Comparison of ENCODE assay signal across 18 mouse cellular contexts in the genomic region with DNA sequence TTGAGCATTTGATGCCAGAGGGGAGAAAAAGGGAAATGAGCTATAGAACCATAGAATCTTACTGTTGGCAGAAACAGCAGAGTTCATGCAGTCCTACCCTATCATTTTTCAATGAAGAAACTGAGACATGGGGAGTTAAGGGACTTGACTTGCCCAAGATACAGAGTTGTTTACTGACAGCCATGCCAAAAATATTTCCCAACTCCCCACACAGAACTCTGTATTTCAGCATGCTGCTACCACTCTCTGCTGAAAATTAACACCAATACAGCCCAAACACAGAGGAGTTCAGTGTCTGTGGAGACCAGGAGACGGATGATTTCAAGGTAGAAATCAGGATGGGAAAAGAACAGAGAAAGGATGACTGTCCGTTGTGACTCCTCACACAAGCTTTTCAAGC.
DNase-seq lines count a peak whose midpoint lies in the region; ATAC-seq and TF ChIP-seq lines count a peak whose summit lies in the region.
"Had no signal": no experiment of that assay in that cellular context is flagged by ENCODE, and none has a peak within 500 bp of the region (broad histone marks: within the 10 kb centered on the region; RNA-seq: fewer than 3 reads in every experiment).

No protein-coding gene starts in this region.

- no peak overlapping the region for H3K9ac ChIP-seq in kidney, embryonic 14.5 days (ENCODE audit: low read depth, low read length)
- H3K9ac ChIP-seq: hindbrain, embryonic 14.5 days; liver, embryonic 13.5 days; lung, embryonic 15.5 days; stomach, embryonic 15.5 days had no signal

- peak overlapping the region; percentile 98 for H3K27ac ChIP-seq in gastrocnemius, adult 2 months
- H3K27ac ChIP-seq in kidney, embryonic 14.5 days (ENCODE audit: low read depth, low read length): peak overlapping the region; percentile 48; the same call in 1 of the 2 replicates
- H3K27ac ChIP-seq in forebrain, embryonic 10.5 days: no peak overlapping the region
- H3K27ac ChIP-seq: hindbrain, embryonic 14.5 days; liver, embryonic 13.5 days; lung, embryonic 15.5 days; stomach, embryonic 15.5 days had no signal

- 62% methylated on average over 2 of the region's 2 CpGs for WGBS in kidney, embryonic 14.5 days
- WGBS in forebrain, embryonic 10.5 days: 89% methylated on average over 2 of the region's 2 CpGs

- peaks cover 33% of the 10 kb centered on the region for H3K4me1 ChIP-seq in kidney, embryonic 14.5 days (ENCODE audit: control insufficient read depth, insufficient read depth, low read length)
- peaks cover 21% of the 10 kb centered on the region for H3K4me1 ChIP-seq in forebrain, embryonic 10.5 days
- H3K4me1 ChIP-seq: liver, embryonic 13.5 days had no signal

- intact Hi-C loops in gastrocnemius, adult 2 months (cut with DNase I): loop anchor here (5.0 to 10.0 kb wide), 3 partner anchors 137 to 455 kb away; no protein-coding TSS in a partner anchor
- intact Hi-C loops in gastrocnemius, postnatal 36 days (cut with DNase I): loop anchor here (5.0 kb wide), 1 partner anchor 53 kb away; no protein-coding TSS in a partner anchor

- TF ChIP-seq CTCF in gastrocnemius, adult 2 months (IDR thresholded peaks at IDR 0.05): no peak

- no peaks in the 10 kb centered on the region for H3K36me3 ChIP-seq in kidney, embryonic 14.5 days (ENCODE audit: control insufficient read depth, insufficient read depth, low read length)
- H3K36me3 ChIP-seq in forebrain, embryonic 10.5 days (replicated peaks): no peaks in the 10 kb centered on the region
- H3K36me3 ChIP-seq: liver, embryonic 13.5 days; lung, embryonic 15.5 days; stomach, embryonic 15.5 days had no signal

- no peak for DNase-seq in gastrocnemius, adult 2 months
- DNase-seq in gastrocnemius, postnatal 36 days: no peak
- DNase-seq in kidney, postnatal 14 days: no peak
- peak; percentile 9 for DNase-seq in lung, postnatal 10 days
- DNase-seq in lung, postnatal 4 days: no peak
- no peak for DNase-seq in forebrain, embryonic 10.5 days (ENCODE audit: extremely low spot score, low spot score)
- DNase-seq: B cell, adult 2 months; embryo, embryonic 11 days; kidney, postnatal 36 days; liver, embryonic 13.5 days; right cerebral cortex, postnatal 25 days; thymus, adult 18-20 months; thymus, postnatal 4 days had no signal

- no peak for ATAC-seq in kidney, embryonic 14.5 days (ENCODE audit: low FRiP score, low TSS enrichment)
- ATAC-seq: forebrain, embryonic 16.5 days had no signal

- peak overlapping the region; percentile 2; the same call in 1 of the 2 replicates for H3K4me3 ChIP-seq in gastrocnemius, adult 2 months
- H3K4me3 ChIP-seq in kidney, embryonic 14.5 days (ENCODE audit: low read length): no peak overlapping the region
- no peak overlapping the region for H3K4me3 ChIP-seq in forebrain, embryonic 10.5 days
- H3K4me3 ChIP-seq: liver, embryonic 13.5 days; lung, embryonic 15.5 days; stomach, embryonic 15.5 days had no signal

- H3K9me3 ChIP-seq in kidney, embryonic 14.5 days (ENCODE audit: control insufficient read depth, low read length): no peaks in the 10 kb centered on the region
- H3K9me3 ChIP-seq in forebrain, embryonic 10.5 days: no peaks in the 10 kb centered on the region
- H3K9me3 ChIP-seq: liver, embryonic 13.5 days; lung, embryonic 15.5 days; stomach, embryonic 15.5 days had no signal

- no peak overlapping the region for H3K4me2 ChIP-seq in kidney, embryonic 14.5 days (replicated peaks; ENCODE audit: low read depth, low read length)
- H3K4me2 ChIP-seq: hindbrain, embryonic 14.5 days; liver, embryonic 13.5 days; lung, embryonic 15.5 days; stomach, embryonic 15.5 days had no signal

- H3K27me3 ChIP-seq in kidney, embryonic 14.5 days (ENCODE audit: control insufficient read depth, insufficient read depth, low read length): no peaks in the 10 kb centered on the region
- H3K27me3 ChIP-seq in forebrain, embryonic 10.5 days (ENCODE audit: poor library complexity, severe bottlenecking): no peaks in the 10 kb centered on the region
- H3K27me3 ChIP-seq: liver, embryonic 13.5 days; lung, embryonic 15.5 days; stomach, embryonic 15.5 days had no signal
